Mouse (Mus musculus) lung, embryonic 14.5 days (tissue): ENCODE measurements around the gene Slc41a3. TPM values are rescaled to one million over a fixed set of nuclear protein-coding genes. Genes with fewer than 3 reads are reported as not detected.
"Not testable (repeated sequence)": the region's sequence is repeated elsewhere in the genome, so short reads cannot be mapped to it uniquely, and the experiment has no call there.

Experiments
- ATAC-seq: fragments of 200-750 bp; cut with Nextera tagmentation; 2 replicates; pipeline ENCODE4 v1.8.0; 2017; ENCODE audit warnings: mild to moderate bottlenecking, moderate TSS enrichment, moderate library complexity; ENCODE audit not compliant: insufficient read depth
- DNase-seq: peaks from one replicate; pipeline ENCODE4 v3.0.0-alpha.2; 2015
- H3K27ac ChIP-seq: fragments of 300-500 bp; sonication (generic); 2 replicates; pipeline ENCODE4 v1.5.1; 2014; ENCODE audit warnings: low read depth, mild to moderate bottlenecking, moderate library complexity
- H3K27me3 ChIP-seq: fragments of 300-500 bp; sonication (generic); 2 replicates; pipeline ENCODE4 v1.6.1; 2014; ENCODE audit warnings: low read length, control low read depth; ENCODE audit not compliant: insufficient read depth
- H3K36me3 ChIP-seq: fragments of 300-500 bp; sonication (generic); 2 replicates; pipeline ENCODE4 v1.6.1; 2014; ENCODE audit warnings: control low read depth; ENCODE audit not compliant: insufficient read depth
- H3K4me1 ChIP-seq: fragments of 300-500 bp; sonication (generic); 2 replicates; pipeline ENCODE4 v1.6.1; 2014; ENCODE audit warnings: antibody characterized with exemption, control low read depth; ENCODE audit not compliant: insufficient read depth
- H3K4me2 ChIP-seq: fragments of 300-500 bp; sonication (generic); 2 replicates; pipeline ENCODE4 v1.6.1; 2014; ENCODE audit warnings: mild to moderate bottlenecking
- H3K4me3 ChIP-seq: fragments of 300-500 bp; sonication (generic); 2 replicates; pipeline ENCODE4 v1.5.1; 2014; ENCODE audit warnings: low read depth, low read length
- H3K9ac ChIP-seq: fragments of 300-500 bp; sonication (generic); 2 replicates; pipeline ENCODE4 v1.6.1; 2014
- H3K9me3 ChIP-seq: fragments of 300-500 bp; sonication (generic); 2 replicates; pipeline ENCODE4 v1.6.1; 2016; ENCODE audit warnings: low read depth, low read length, control low read depth
- CTCF ChIP-seq: IDR thresholded peaks from 2 replicates; pipeline ENCODE4 v1.5.1; 2016; ENCODE audit warnings: antibody characterized with exemption, low read depth
- WGBS: fragments of 180-500 bp; shearing (Covaris S2); extraction: QIAGEN DNeasy Blood & Tissue Kit; methylation state at CpG from one replicate; pipeline ENCODE4 v1.1.7; 2014; 5-methylcytosine and 5-hydroxymethylcytosine counted together
- polyA plus RNA-seq: library from polyadenylated mRNA; unstranded; fragments of >200 nt; fragmentation: Nextera tagmentation; extraction: Ambion mirVana; gene quantifications from 2 replicates; pipeline ENCODE4 v1.2.1, GENCODE M21; 2014

Slc41a3 gene
- polyA plus RNA-seq, 1 experiment from 2014 or later, result 4.7 TPM

GRCm38 (mm10) chr6:90656344-90656850 lies 51.9 kb downstream of the Slc41a3 start:
- peak; percentile 23; the same call in 1 of the 2 replicates for TF ChIP-seq CTCF
- WGBS, result 75% methylated on average over 2 of the region's 2 CpGs
- H3K9me3 ChIP-seq, H3K27me3 ChIP-seq, H3K36me3 ChIP-seq, H3K4me2 ChIP-seq, ATAC-seq, H3K27ac ChIP-seq, H3K9ac ChIP-seq, H3K4me3 ChIP-seq, DNase-seq: not testable (repeated sequence)
- peaks cover 10% of the 10 kb centered on the region; the same call in 1 of the 2 replicates for H3K4me1 ChIP-seq

- Histone ChIP-seq H3K4me1 (peaks cover 11% of the 10 kb centered on the region; the same call in 1 of the 2 replicates), H3K27ac (0 out of 2 replicates have a peak overlapping the region, but pooled peaks have one; percentile 21), H3K27me3 (no peaks in the 10 kb centered on the region), H3K4me3 (no peak overlapping the region), H3K36me3 (peaks cover 28% of the 10 kb centered on the region), H3K4me2 (no peak overlapping the region), H3K9ac (no peak overlapping the region), H3K9me3 (no peaks in the 10 kb centered on the region)
- DNase-seq, result peak; percentile 11
- 55% methylated on average over 2 of the region's 2 CpGs for WGBS
- ATAC-seq, result no peak
- TF ChIP-seq CTCF, result no peak
Measured at GRCm38 (mm10) chr6:90659913-90660312, 55.4 kb downstream of the Slc41a3 start.

- Histone ChIP-seq H3K27ac (peak overlapping the region; percentile 60), H3K4me3 (no peak overlapping the region), H3K36me3 (peaks cover 34% of the 10 kb centered on the region), H3K4me2 (no peak overlapping the region), H3K9ac (no peak overlapping the region), H3K9me3 (no peaks in the 10 kb centered on the region), H3K4me1 (peaks cover 11% of the 10 kb centered on the region; the same call in 1 of the 2 replicates), H3K27me3 (no peaks in the 10 kb centered on the region)
- DNase-seq (peak; percentile 58), ATAC-seq (peak; percentile 60)
- 58% methylated on average over 20 of the region's 20 CpGs for WGBS
- TF ChIP-seq CTCF, result no peak
Measured at GRCm38 (mm10) chr6:90660398-90661028, 56.0 kb downstream of the Slc41a3 start.

- Histone ChIP-seq H3K9ac (no peak overlapping the region), H3K27ac (peak overlapping the region; percentile 60; the same call in 1 of the 2 replicates), H3K9me3 (no peaks in the 10 kb centered on the region), H3K4me2 (no peak overlapping the region), H3K4me1 (peaks cover 11% of the 10 kb centered on the region; the same call in 1 of the 2 replicates), H3K36me3 (peaks cover 39% of the 10 kb centered on the region), H3K4me3 (no peak overlapping the region), H3K27me3 (no peaks in the 10 kb centered on the region)
- ATAC-seq (peak; percentile 1), DNase-seq (no peak)
- TF ChIP-seq CTCF, result no peak
- WGBS, result 73% methylated on average over 11 of the region's 11 CpGs
Measured at GRCm38 (mm10) chr6:90661029-90661399, 56.5 kb downstream of the Slc41a3 start.

GRCm38 (mm10) chr6:90662148-90662547 lies 57.6 kb downstream of the Slc41a3 start:
- H3K9ac ChIP-seq, result no peak overlapping the region
- H3K9me3 ChIP-seq, result no peaks in the 10 kb centered on the region
- H3K4me2 ChIP-seq, result no peak overlapping the region
- TF ChIP-seq CTCF, result no peak
- no peak for ATAC-seq
- no peaks in the 10 kb centered on the region for H3K27me3 ChIP-seq
- 0 out of 2 replicates have a peak overlapping the region, but pooled peaks have one; percentile 3 for H3K27ac ChIP-seq
- no peak overlapping the region for H3K4me3 ChIP-seq
- 91% methylated on average over 5 of the region's 5 CpGs for WGBS
- DNase-seq, result no peak
- peaks cover 11% of the 10 kb centered on the region; the same call in 1 of the 2 replicates for H3K4me1 ChIP-seq
- H3K36me3 ChIP-seq, result peaks cover 50% of the 10 kb centered on the region

- no peak for TF ChIP-seq CTCF
- H3K27me3 ChIP-seq, result no peaks in the 10 kb centered on the region
- ATAC-seq (no peak), DNase-seq (peak; percentile 26)
- peaks cover 11% of the 10 kb centered on the region; the same call in 1 of the 2 replicates for H3K4me1 ChIP-seq
- H3K27ac ChIP-seq, result peak overlapping the region; percentile 72; the same call in 1 of the 2 replicates
- no peak overlapping the region for H3K9ac ChIP-seq
- no peaks in the 10 kb centered on the region for H3K9me3 ChIP-seq
- no peak overlapping the region for H3K4me3 ChIP-seq
- 73% methylated on average over 11 of the region's 11 CpGs for WGBS
- peaks cover 66% of the 10 kb centered on the region for H3K36me3 ChIP-seq
- no peak overlapping the region for H3K4me2 ChIP-seq
Measured at GRCm38 (mm10) chr6:90663736-90664135, 59.2 kb downstream of the Slc41a3 start.

GRCm38 (mm10) chr6:90668693-90669092 lies 64.2 kb downstream of the Slc41a3 start:
- TF ChIP-seq CTCF, result no peak
- no peak for ATAC-seq
- WGBS, result 81% methylated on average over 9 of the region's 9 CpGs
- no peak for DNase-seq
- no peak overlapping the region for H3K4me2 ChIP-seq
- no peak overlapping the region for H3K4me3 ChIP-seq
- peaks cover 98% of the 10 kb centered on the region for H3K36me3 ChIP-seq
- no peaks in the 10 kb centered on the region for H3K9me3 ChIP-seq
- H3K27me3 ChIP-seq, result no peaks in the 10 kb centered on the region
- no peak overlapping the region for H3K9ac ChIP-seq
- H3K27ac ChIP-seq, result no peak overlapping the region
- H3K4me1 ChIP-seq, result no peaks in the 10 kb centered on the region
